Mouse (Mus musculus) ovary, adult 18-20 months (tissue): Measurements from ENCODE around the gene Olfr731.

Source experiments
- DNase-seq: peaks from one replicate; pipeline ENCODE4 v3.0.0; 2022; ENCODE audit warnings: low spot score, mixed read lengths

The Olfr731 gene

GRCm38 (mm10) chr14:50241766-50242165 lies at the start of gene Olfr731:
TSS of gene Olfr731 (minus strand) at chr14:50241866.
- no peak for DNase-seq

- no peak for DNase-seq
These were observed 42.4 kb upstream of the Olfr731 start, which contains the start of gene Olfr732 for GRCm38 (mm10) chr14:50284106-50284505. TSS of gene Olfr732 (minus strand) at chr14:50284206.

- no peak for DNase-seq
These were observed 53.6 kb downstream of the Olfr731 start, which contains the start of gene Olfr730 for GRCm38 (mm10) chr14:50188098-50188497. TSS of gene Olfr730 (minus strand) at chr14:50188198.
